Mouse (Mus musculus) stomach, postnatal 0 days (tissue): Measurements from ENCODE around the gene Adk. TPM values are rescaled to one million over a fixed set of nuclear protein-coding genes. Genes with fewer than 3 reads are reported as not detected.

ENCODE experiments used
- ATAC-seq: fragments of 200-750 bp; cut with Nextera tagmentation; 2 replicates; pipeline ENCODE4 v1.8.0; 2017; ENCODE audit not compliant: low FRiP score, low TSS enrichment
- DNase-seq: peaks from one replicate; pipeline ENCODE4 v3.0.0-alpha.2; 2016; ENCODE audit warnings: low spot score
- H3K27ac ChIP-seq: fragments of 300-500 bp; sonication (generic); replicated peaks from 2 replicates; pipeline ENCODE4 v1.5.1; 2014; ENCODE audit warnings: mild to moderate bottlenecking, control low read depth
- H3K27me3 ChIP-seq: fragments of 300-500 bp; sonication (generic); 2 replicates; pipeline ENCODE4 v1.6.1; 2014; ENCODE audit warnings: low read length; ENCODE audit not compliant: control insufficient read depth, insufficient read depth
- H3K36me3 ChIP-seq: fragments of 300-500 bp; sonication (generic); 2 replicates; pipeline ENCODE4 v1.6.1; 2014; ENCODE audit warnings: low read length, mixed read lengths; ENCODE audit not compliant: control insufficient read depth, insufficient read depth
- H3K4me1 ChIP-seq: fragments of 300-500 bp; sonication (generic); replicated peaks from 2 replicates; pipeline ENCODE4 v1.6.1; 2014; ENCODE audit warnings: antibody characterized with exemption; ENCODE audit not compliant: control insufficient read depth, insufficient read depth
- H3K4me2 ChIP-seq: fragments of 300-500 bp; sonication (generic); replicated peaks from 2 replicates; pipeline ENCODE4 v1.6.1; 2014; ENCODE audit warnings: low read depth, mild to moderate bottlenecking, control low read depth, moderate library complexity
- H3K4me3 ChIP-seq: fragments of 300-500 bp; sonication (generic); 2 replicates; pipeline ENCODE4 v1.5.1; 2014; ENCODE audit warnings: low read depth, low read length, control low read depth
- H3K9ac ChIP-seq: fragments of 300-500 bp; sonication (generic); 2 replicates; pipeline ENCODE4 v1.6.1; 2014; ENCODE audit warnings: mild to moderate bottlenecking, low read length, control low read depth, mixed read lengths
- H3K9me3 ChIP-seq: fragments of 300-500 bp; sonication (generic); 2 replicates; pipeline ENCODE4 v1.6.1; 2016; ENCODE audit warnings: low read length; ENCODE audit not compliant: control insufficient read depth
- CTCF ChIP-seq: IDR thresholded peaks from 2 replicates; pipeline ENCODE4 v1.5.1; 2016; ENCODE audit warnings: antibody characterized with exemption, low read depth, mild to moderate bottlenecking, moderate library complexity
- EP300 ChIP-seq: optimal IDR thresholded peaks from 2 replicates; pipeline ENCODE3; 2016; ENCODE audit warnings: antibody characterized with exemption
- WGBS: fragments of 180-500 bp; shearing (Covaris S2); extraction: QIAGEN DNeasy Blood & Tissue Kit; methylation state at CpG from one replicate; pipeline ENCODE4 v1.1.7; 2014; 5-methylcytosine and 5-hydroxymethylcytosine counted together
- polyA plus RNA-seq: library from polyadenylated mRNA; unstranded; fragments of >200 nt; fragmentation: Nextera tagmentation; extraction: Ambion mirVana; gene quantifications from 2 replicates; pipeline ENCODE4 v1.2.1, GENCODE M21; 2015

Adk gene
- polyA plus RNA-seq, 1 experiment from 2014 or later = 106 TPM

- Histone ChIP-seq H3K27ac (no peak overlapping the region), H3K27me3 (no peaks in the 10 kb centered on the region), H3K36me3 (no peaks in the 10 kb centered on the region), H3K9ac (no peak overlapping the region), H3K9me3 (no peaks in the 10 kb centered on the region), H3K4me3 (no peak overlapping the region), H3K4me1 (no peaks in the 10 kb centered on the region), H3K4me2 (no peak overlapping the region)
- no peak for TF ChIP-seq CTCF
- no peak for TF ChIP-seq EP300
- WGBS = 81% methylated on average over 3 of the region's 3 CpGs
- DNase-seq (no peak), ATAC-seq (no peak)
Measured at GRCm38 (mm10) chr14:21107551-21107950, 55.2 kb downstream of the Adk start.

GRCm38 (mm10) chr14:21110492-21110891 lies 58.1 kb downstream of the Adk start:
- no peak for DNase-seq
- no peak overlapping the region for H3K4me2 ChIP-seq
- no peaks in the 10 kb centered on the region for H3K36me3 ChIP-seq
- ATAC-seq = no peak
- H3K9ac ChIP-seq = no peak overlapping the region
- no peaks in the 10 kb centered on the region for H3K4me1 ChIP-seq
- TF ChIP-seq CTCF (peak; percentile 68), EP300 (no peak)
- H3K27ac ChIP-seq = no peak overlapping the region
- H3K4me3 ChIP-seq = no peak overlapping the region
- H3K27me3 ChIP-seq = no peaks in the 10 kb centered on the region
- 62% methylated on average over 4 of the region's 4 CpGs for WGBS
- no peaks in the 10 kb centered on the region for H3K9me3 ChIP-seq

GRCm38 (mm10) chr14:21111500-21111899 lies 59.1 kb downstream of the Adk start:
- TF ChIP-seq EP300 (no peak), CTCF (no peak)

GRCm38 (mm10) chr14:21112174-21112573 lies 59.8 kb downstream of the Adk start:
- Histone ChIP-seq H3K27ac (no peak overlapping the region), H3K27me3 (no peaks in the 10 kb centered on the region), H3K4me2 (no peak overlapping the region), H3K9ac (no peak overlapping the region), H3K9me3 (no peaks in the 10 kb centered on the region), H3K4me1 (no peaks in the 10 kb centered on the region), H3K36me3 (no peaks in the 10 kb centered on the region), H3K4me3 (no peak overlapping the region)
- ATAC-seq (peak; percentile 80), DNase-seq (peak; percentile 34)
- 62% methylated on average over 5 of the region's 5 CpGs for WGBS
- TF ChIP-seq CTCF = no peak
- TF ChIP-seq EP300 = no peak

More at GRCm38 (mm10) chr14:21111500-21111899, 59.1 kb downstream of the Adk start:
- DNase-seq (no peak), ATAC-seq (no peak)
- 78% methylated on average over 1 of the region's 1 CpGs for WGBS
- Histone ChIP-seq H3K9ac (no peak overlapping the region), H3K4me3 (no peak overlapping the region), H3K4me1 (no peaks in the 10 kb centered on the region), H3K36me3 (no peaks in the 10 kb centered on the region), H3K27me3 (no peaks in the 10 kb centered on the region), H3K4me2 (no peak overlapping the region), H3K9me3 (no peaks in the 10 kb centered on the region), H3K27ac (no peak overlapping the region)

GRCm38 (mm10) chr14:21112742-21113141 lies 60.4 kb downstream of the Adk start:
- ATAC-seq (peak; percentile 58; the same call in 1 of the 2 replicates), DNase-seq (no peak)
- Histone ChIP-seq H3K4me2 (no peak overlapping the region), H3K4me3 (no peak overlapping the region), H3K9me3 (no peaks in the 10 kb centered on the region), H3K27ac (no peak overlapping the region), H3K27me3 (no peaks in the 10 kb centered on the region), H3K4me1 (no peaks in the 10 kb centered on the region), H3K36me3 (no peaks in the 10 kb centered on the region), H3K9ac (no peak overlapping the region)
- 70% methylated on average over 6 of the region's 6 CpGs for WGBS
- no peak for TF ChIP-seq EP300
- no peak for TF ChIP-seq CTCF

DNA sequence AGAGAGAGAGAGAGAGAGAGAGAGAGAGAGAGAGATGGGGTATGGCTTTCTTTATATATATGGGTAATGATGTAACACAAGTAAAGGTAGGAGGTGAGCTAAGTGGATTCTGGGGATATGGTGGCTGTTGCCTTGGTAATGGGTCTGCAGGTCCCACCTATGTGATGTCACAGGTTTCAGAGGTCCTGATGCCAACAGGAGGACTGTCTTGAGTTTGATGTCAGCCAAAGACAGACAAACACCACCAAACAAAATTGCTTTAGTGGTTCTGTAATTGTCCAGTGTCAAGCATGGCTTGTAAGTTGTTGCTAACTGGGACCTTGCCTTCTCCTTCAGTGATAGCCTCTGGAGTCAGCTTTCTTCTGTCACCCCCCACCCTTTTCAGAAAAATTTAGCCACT lies 62.0 kb downstream of the Adk start:
- TF ChIP-seq EP300 (no peak), CTCF (no peak)
- H3K4me2 ChIP-seq = no peak overlapping the region
- no peak overlapping the region for H3K9ac ChIP-seq
- H3K27ac ChIP-seq = no peak overlapping the region
- DNase-seq (no peak), ATAC-seq (no peak)
- no peak overlapping the region for H3K4me3 ChIP-seq
- no peaks in the 10 kb centered on the region for H3K9me3 ChIP-seq
- no peaks in the 10 kb centered on the region for H3K27me3 ChIP-seq
- no peaks in the 10 kb centered on the region for H3K4me1 ChIP-seq
- no peaks in the 10 kb centered on the region for H3K36me3 ChIP-seq
